Mouse (Mus musculus): ENCODE measurements around the gene Elfn2.

The Elfn2 gene

DNA sequence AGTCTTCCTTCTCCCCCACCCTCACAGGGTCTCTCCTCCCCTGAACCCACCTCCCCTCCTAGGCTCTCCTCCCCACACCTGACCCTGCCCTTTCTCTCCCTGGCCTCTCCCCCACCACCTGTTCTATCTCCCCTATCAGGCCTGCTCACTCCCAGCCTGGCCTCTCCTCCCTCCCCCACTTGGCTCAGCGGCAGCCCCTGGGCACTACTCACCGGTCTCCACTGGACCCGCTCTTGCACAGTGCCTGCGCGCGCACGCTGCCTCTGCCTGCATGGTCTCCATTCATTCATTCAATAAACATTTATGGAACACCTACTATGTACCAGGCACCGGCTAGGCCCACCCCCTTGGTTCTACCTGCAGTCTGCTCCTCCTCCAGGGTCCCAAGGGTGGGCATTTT lies 37.3 kb downstream of the Elfn2 start:
- DNase-seq, result no peak

DNA sequence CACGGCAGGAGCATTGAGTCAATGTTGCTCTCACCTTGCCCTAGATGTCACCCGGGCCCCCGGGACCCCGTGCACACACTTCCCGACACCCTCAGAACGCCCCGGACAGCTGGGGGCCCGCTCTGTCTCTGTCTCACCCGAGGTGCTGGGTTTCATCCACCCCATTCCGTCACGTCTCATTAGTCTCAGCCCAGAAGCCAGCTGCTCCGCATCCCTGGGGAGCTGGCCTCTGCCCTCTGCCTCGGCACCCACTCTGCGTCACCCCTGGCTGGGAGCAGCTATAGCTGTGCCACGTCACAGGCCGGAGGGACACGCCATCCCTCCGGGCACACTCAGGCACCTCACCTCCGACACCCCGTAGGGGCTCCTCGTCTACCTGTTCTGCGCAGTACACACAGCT lies 38.3 kb downstream of the Elfn2 start:
- DNase-seq, result no peak

DNA sequence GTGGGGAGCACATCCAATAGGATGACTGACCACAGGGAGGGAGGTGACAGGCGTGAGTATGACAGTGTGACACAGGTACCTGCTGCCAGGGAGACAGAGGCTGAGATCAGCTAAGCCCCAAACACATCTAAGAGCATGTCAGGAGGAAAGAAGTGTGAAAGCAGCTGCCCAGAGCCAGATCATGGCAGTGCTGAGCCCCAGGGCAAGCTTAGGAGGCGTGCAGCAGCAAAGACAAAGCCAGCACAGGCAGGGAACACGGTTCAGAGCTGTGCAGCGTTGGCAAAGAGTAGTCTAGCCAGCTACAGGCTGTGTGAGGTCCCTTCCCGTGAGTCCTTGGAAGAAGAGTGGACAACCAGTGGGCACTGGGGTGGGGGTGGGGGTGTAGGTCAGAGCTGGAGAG lies 40.9 kb downstream of the Elfn2 start:
- DNase-seq, result no peak

DNA sequence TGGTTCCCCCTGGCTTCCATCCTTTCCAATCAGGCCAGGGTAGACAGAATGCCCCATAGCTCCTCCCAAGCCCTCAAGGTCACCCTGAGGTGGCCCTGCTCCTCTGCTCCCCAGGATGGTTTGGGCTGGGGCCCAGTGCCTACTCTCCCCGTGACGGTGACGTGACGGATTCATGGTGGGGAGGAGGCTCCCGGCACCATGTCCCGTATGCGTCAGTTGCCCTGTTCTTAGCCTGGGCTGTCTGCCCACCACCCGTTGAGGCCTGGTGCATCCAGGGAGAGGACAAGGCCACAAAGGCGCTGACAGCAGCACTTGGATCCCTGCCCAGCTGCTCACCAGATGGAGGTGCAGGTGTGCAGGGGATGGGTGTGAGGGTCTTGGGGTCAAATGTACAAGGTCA lies 41.6 kb downstream of the Elfn2 start:
- DNase-seq, result no peak

DNA sequence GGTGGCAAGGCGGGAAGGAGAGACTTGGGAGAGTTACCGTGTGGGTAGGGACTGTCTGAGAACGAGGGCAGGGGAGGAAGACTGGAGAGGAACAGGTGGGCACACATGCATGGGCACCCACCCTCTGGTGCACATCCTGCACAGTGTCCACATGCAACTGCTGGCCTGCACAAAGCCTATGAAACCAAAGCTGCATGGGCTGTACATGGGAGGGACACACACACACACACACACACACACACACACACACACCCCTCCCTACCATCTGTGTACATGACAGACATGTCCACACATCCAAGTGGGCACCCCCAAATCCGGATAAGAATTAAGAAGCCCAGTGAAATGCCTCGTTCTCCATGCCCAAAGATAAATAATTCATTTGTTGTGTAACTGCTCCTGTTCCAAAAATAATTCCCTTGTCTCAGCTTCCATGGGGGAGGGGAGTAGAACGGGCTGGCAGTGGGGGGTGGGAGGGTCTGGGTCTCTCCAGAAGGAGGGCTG lies 43.6 kb downstream of the Elfn2 start:
- DNase-seq, result no peak

DNA sequence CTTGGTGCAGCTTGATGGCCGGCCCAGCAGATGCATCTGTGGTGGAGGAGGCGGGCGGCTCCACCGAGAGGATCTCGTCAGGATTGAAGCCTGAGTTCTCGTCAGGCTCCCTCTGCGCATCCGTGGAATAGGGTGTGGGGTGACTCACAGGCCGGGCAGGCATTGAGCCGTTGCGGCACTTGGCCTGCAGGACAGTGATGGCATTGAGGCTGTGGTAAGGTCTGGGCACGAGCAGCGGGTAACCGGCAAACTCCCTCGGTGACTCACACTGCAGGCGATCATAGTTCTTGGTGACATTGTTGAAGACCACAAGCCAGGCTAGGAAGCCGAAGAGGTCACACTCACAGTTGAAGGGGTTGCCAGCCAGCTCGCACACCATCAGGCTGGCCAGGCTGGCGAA lies 45.1 kb downstream of the Elfn2 start:
- DNase-seq, result no peak

DNA sequence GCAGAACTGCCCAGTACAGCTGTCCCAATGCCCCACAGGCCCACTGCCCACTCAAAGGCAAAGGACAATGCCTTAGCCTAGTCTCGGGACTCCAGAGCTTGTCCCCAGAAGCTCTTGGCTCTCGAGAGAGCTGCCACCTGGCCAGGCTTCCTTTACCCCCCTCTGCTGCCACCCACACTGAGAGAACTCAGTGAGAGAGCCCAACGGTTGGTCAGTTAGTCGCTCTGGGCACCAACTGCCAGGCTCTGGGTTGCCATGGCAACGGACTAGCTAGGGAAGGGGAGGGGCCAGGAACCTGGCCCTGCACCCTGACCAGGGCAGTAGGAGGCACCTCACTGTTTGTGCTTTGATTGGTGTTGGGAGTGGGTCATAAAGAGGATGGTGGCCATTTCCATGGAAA lies 48.2 kb downstream of the Elfn2 start:
- peak; percentile 38 to 69 for DNase-seq

DNA sequence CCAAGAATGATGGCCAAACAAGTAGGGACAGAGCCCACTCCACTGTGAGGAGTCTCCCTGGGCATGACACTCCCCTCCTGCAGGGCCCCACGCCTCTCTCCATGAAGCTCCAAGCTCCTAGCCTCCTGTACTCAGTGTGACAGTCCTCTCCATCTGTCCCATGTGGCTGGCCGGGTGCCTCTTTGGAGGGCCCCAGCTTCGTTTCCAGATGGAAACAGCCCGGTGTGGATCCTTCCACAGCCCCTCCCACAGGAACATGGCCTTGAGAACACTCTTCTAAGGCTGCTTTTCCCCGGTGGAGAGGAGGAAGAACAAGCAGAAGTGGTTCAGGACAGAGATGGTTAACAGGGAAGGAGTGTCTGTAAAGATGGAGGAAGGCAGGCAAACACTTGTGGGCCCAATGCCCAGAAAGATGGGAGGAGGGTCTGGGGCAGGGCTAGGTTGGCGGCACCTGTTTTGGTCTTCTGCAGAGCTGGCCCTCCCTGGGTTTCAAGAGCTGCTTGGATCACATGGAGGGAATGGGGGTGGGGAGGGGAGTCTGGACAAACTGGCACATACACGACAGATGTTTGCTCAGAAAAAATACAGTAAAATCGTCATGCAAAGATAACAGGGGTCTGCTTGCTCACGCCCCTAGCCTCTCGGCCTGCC lies 49.2 kb downstream of the Elfn2 start:
- no peak for DNase-seq

DNA sequence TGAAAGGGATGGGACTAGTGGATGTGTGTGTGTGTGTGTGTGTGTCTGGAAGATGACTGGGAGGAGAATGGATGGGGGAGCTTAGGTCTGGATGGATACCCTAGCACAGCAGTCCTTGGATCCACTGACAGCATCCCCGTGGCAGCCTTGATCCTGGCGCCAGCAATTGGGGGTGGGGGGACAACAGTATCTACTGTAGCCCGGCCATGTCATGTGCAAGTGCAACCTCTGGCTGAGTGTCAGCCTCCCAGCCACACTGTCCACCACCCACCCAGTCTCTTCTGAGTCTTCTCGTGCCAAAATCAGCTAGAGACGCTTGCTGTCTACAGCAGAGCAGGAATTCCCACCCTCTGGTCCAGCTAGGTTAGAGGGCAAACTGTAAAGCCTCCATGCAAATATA lies 54.3 kb downstream of the Elfn2 start:
- DNase-seq, result no peak

DNA sequence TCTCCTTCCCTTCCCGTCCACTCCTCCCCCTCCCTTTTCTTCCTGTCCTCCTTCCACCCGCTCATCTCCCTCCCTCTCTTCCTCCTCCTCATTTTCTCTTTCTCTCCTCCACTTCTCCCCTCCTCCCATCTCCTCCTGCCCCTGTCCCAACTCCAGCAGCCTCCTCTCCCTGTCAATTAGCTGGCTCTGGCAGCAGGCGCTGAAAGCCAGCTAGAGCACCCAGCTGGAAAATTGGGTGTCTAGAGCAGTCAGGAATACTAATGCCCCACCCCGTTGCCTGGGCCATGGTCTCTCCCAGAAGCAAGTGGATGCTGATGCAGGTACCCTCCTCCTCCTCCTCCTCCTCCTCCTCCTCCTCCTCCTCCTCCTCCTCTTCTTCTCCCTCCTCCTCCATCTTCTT lies 67.4 kb downstream of the Elfn2 start:
- DNase-seq, result no peak

DNA sequence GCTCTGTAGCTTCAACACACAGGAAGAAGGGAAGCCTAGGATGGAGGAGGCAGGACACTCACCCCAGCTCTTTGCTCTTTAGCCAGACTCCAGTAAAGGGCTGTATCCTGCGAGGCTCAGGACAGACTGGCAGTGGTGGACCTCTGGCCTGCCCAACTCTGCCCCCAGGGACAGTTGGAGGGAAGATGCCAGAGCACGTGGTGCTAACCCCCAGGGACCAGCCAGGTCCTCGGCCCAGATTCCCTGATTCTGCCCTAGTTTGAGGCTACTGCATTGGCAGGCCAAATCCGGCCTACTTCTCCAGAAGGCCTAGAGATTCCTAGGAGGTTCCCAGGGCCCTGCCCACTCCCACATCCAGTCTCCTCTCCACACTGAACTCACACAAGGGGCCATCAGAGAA lies 70.8 kb downstream of the Elfn2 start:
- DNase-seq, result no peak

DNA sequence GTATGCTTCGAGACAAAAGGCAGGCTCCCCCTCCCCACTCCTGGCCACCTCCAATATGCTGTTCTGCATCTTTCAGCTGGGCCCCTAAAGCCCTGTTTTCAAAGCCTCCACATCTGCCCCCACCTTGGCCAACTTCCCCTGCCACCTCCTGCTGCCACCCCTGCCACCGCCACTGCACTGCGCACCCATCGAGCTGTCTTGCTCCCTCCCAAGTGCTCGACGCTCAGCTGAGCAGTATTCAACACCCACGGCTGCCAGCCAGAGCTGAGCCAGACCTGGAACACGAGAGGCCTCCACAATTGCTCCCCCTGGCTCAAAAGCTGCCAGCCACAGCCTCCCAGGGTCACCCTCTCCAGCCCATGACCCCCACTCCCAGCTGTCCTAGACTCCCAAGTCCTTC lies 74.0 kb downstream of the Elfn2 start:
- no peak for DNase-seq

DNA sequence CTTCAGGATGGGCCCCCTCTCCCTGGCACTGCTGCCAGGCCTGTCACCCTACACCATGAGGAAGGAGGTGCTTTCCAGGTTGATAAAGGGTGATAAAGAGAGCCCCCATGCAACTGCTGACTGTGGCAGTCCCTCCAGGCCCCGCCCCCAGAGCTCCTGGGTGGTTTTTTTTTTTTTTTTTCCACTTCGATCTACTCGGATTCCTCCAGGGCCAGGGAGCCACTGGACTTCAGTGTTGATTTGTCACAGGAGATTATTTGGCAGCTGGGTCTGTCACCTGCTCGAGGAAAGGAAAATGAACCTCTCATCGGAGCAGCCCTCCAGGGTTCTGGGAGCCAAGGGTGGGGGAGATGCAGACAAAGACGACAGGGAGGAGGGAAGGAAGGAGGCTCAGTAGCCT lies 74.9 kb downstream of the Elfn2 start:
- no peak for DNase-seq

DNA sequence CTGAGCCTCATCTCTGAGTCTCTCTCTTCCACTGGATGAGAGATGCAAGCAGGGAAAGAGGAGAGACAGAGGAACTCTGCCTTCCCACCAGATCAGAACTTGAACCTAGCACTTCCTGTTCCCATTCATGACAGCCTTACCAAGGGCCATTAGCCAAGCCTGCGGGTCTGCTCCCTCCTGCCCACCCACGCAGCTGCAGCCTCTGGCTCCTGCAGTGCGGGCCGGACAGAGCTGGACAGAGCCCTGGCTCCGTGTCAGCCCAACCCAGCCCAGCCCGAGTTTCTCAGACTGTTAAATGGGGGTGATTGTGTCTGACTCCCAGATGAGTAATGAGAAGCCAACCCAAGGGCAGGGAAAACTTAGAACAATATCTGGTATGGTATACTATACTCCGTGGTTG lies 83.3 kb downstream of the Elfn2 start:
- no peak for DNase-seq

DNA sequence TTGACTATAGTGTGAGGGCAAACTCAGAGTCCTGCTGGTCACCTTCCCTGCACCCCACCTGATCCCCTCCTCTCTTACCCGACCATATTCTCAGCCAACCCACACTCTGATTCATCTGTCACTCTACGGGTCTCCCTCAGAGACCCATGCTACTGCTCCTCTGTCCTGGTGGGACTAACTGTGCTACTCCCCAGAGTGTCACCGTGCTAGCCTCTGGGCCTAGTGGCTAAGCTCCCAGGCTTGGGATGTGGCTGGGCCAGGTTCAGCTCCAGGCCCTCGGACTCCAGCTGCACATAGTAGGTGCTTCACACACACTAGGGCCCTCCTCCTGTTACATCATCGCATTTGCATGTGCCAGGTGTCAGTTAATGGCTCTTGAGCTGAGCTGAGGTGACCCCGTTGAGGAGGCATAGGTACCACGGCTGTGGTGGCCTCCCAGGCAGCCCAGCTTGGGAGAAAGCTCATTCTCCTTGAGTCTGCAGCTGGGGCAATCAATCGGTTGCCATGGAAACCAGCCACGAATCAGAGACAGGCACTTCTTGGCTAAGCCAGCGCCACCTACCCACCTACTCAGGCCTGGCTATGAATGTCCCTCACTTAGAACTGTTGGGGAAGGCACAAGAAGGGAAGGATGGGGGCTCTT lies 84.4 kb downstream of the Elfn2 start:
- no peak for DNase-seq

DNA sequence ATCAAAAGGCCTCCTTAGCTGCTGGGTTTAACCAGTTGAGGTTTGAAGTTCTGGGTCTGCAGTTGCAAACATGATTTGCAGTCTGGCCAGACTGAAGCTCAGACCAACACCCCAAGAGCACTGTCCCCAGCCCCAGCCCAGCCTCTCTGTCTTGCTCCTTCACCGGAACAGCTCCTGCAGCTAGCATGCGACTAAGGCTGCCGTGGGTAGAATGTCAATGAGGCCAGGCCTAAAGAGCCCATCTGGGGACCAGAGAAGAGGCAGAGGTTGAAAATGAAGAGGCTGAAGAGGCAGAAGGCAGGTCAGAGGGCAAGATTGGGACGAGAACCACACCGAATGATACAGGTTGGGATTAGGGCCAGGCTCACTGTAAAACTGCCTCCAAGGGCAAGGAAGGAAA lies 85.2 kb downstream of the Elfn2 start:
- no peak for DNase-seq

DNA sequence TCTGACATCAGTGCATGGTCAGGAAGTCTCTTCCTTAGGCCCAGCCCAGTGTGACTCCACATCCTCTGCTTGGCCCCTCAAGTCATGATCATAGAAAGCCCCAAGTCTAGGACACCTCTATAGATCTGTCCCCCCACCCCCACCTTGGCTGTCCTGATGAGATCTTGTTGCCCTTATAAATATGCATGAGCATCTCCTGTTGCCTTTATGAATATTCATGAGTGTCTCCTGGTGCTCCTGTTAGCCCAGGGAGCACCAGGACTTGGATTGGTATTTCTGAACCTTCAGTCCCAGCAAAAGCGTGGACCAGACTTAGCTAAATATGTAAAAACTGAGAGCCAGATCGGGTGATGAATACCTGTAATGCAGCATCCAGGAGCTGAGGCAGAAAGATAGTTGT lies 86.2 kb downstream of the Elfn2 start:
- no peak for DNase-seq

DNA sequence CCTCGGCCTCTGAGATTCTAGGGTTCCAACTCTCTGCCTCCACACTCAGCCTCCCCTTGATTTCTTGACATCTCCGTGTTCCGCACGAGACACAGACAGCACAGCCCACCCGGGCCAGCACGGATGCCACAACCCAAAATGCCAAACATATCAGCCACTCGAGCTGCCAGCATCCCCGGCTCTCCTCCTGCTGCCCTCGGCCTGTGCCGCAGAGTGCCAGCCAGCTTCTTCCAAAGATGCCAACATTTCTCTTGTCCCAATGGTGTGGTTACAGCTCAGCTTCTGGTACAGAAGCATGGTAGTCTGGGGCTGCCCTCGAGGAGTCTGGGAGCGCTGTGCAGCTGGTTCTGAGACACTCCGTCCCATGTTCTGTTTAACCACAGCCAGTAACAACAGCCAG lies 92.3 kb downstream of the Elfn2 start:
- DNase-seq, result no peak

DNA sequence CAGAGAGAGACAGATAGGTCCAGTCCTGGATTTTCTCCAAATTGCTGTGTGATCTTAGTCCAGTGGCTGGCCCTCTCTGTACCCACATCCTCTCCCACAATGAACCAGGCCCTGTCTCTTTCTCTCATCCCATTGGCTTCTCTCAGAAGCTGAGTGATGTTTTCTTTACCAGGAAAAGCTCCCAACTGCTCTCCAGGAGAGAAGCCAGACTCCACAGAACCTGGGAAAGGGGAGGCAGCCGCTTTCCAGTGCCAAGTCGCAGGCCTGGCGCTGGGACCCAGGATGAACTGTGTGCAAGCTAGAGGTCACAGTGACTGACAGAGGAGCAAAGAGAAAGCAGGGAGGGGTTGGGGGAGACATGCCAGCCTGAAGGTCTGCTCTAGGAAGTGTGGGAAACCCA lies 93.6 kb downstream of the Elfn2 start:
- DNase-seq, result peak; percentile 22 to 62

DNA sequence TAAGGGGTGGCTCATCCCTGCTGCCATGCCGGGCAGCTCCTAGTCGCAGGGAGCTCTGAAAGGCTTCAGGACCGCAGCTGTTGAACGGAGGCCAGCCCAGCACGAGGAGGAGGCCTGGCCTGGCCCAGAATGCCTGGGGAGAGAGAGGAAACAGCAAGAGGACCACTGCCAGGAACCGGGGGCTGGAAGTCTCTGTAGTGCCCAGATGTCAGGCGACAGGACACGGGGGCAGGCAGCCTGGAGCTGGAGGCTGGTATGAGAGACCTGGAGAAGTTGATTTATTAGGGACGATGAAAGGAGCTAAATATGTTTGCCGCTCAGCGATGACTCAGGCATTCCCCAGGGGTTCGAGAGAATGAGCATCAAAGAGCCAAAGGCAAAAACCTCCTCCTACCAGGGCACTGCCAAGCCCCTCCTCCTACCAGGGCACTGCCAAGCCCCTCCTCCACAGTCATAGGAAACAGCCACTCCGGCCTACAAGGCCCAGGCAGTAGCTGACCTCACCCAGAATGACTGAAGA lies 94.1 kb downstream of the Elfn2 start:
- peak; percentile 86 to 93 for DNase-seq

DNA sequence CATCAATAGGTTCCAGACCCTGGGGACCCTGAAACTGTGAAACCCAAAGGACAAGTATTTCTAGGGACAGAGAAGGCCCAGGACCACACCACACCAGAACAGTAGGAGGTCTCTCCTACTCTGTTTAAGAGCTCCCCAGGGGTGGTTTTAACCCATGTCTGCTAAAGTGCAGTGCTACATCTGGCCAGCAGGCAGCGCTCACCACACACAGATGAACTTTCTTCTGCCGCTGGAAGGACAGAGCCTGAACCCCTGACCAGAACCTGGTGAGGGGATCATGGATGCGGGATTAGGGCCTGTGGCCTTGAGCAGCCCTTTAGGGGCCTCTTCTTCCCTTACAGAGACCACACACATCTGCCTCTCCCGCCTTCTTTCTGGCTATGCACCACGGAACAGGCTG lies 95.1 kb downstream of the Elfn2 start:
- DNase-seq, result peak; percentile 70 to 78
